Mouse (Mus musculus) G1E (cell line): ENCODE data around the gene Morc2a.

Source experiments
- CTCF ChIP-seq: IDR thresholded peaks from 2 replicates; pipeline ENCODE4 v1.5.1; 2012; ENCODE audit warnings: low read depth, low read length, inconsistent platforms, mixed read lengths
- TAL1 ChIP-seq: conservative IDR thresholded peaks from 2 replicates; pipeline ENCODE4 v1.6.1; 2012; ENCODE audit warnings: low read depth, low read length, inconsistent platforms, mixed read lengths

DNA sequence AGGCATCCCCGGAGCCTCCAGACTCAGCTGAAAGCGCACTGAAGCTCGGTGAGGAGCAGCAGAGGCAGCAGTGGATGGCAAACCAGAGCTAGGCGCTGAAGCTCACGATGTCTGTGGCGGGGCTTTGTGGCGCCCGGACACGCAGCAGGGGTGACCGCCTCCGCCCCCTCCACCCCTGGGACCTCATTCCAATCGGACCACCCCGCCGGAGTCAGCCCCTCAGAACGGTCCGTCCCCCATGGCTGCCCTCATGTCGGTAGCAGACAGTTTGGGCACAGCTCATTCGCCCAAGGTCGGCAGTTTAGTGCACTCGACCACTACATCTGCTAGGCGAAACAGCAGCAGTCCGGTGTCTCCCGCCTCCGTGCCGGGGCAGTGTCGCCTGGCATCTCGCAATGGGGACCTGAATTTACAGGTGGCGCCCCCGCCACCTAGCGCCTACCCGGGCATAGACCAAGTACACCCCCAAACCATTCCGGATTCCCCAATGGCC, 19.9 kb upstream of the Morc2a start:
- no peak for TF ChIP-seq CTCF
- no peak for TF ChIP-seq TAL1
